In the genomic region with DNA sequence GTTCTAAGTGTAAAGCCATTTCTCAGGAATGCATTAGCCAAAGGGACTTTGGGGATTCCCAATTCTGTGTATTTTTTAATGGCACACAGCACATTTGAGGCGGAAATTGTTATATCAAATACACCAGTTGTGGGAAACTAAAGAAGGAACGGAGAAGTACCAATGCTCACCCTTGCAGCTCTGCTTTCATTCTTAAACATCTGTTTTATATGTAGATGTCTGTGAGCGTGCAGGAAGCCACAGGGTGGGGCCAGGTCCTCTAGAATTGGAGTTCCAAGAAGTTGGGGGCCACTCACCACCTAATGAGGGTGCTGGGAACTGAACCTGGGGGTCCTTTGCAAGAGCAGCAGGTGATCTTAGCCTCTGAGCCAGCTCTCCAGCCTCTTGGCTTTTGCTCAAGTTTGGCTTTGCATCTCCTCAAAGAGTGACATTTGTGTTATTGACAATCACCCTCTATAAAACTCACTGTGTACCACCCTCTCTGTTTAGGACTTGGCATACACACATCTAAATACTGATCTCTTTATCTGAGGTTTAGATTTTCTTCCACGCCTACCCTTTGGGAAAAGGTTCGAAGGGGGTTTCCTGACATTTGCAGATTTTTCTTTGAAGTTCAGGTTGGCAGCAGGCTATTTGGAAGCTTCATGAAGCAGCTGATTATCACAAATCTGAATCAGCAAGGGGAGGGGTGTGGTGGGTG, we compare ENCODE assay signal across 29 mouse cellular contexts. TPM values are rescaled to one million over a fixed set of nuclear protein-coding genes. Genes with fewer than 3 reads are reported as not detected.
DNase-seq lines count a peak whose midpoint lies in the region; ATAC-seq and TF ChIP-seq lines count a peak whose summit lies in the region.
"Had no signal": no experiment of that assay in that cellular context is flagged by ENCODE, and none has a peak within 500 bp of the region (broad histone marks: within the 10 kb centered on the region; RNA-seq: fewer than 3 reads in every experiment).

No protein-coding gene starts in this region.

- peaks cover 1% of the 10 kb centered on the region; the same call in 1 of the 2 replicates for H3K9me3 ChIP-seq in forebrain, postnatal 0 days (ENCODE audit: low read length)
- H3K9me3 ChIP-seq in forebrain, embryonic 12.5 days = no peaks in the 10 kb centered on the region
- 0 out of 2 replicates have a peak, but pooled peaks cover 1% of the 10 kb centered on the region for H3K9me3 ChIP-seq in midbrain, embryonic 13.5 days
- H3K9me3 ChIP-seq: hindbrain, embryonic 10.5 days; kidney, embryonic 15.5 days; liver, embryonic 12.5 days had no signal

- no peaks in the 10 kb centered on the region for H3K27me3 ChIP-seq in forebrain, postnatal 0 days (ENCODE audit: insufficient read depth, low read length)
- H3K27me3 ChIP-seq in forebrain, embryonic 12.5 days = no peaks in the 10 kb centered on the region
- no peaks in the 10 kb centered on the region for H3K27me3 ChIP-seq in midbrain, embryonic 13.5 days
- H3K27me3 ChIP-seq: CH12.LX; kidney, embryonic 15.5 days; liver, embryonic 12.5 days; neural tube, embryonic 13.5 days; Patski had no signal

- H3K4me1 ChIP-seq in forebrain, postnatal 0 days (ENCODE audit: insufficient read depth) = peaks cover 4% of the 10 kb centered on the region; the same call in 1 of the 2 replicates
- H3K4me1 ChIP-seq in forebrain, embryonic 12.5 days = no peaks in the 10 kb centered on the region
- no peaks in the 10 kb centered on the region for H3K4me1 ChIP-seq in midbrain, embryonic 13.5 days (replicated peaks)
- H3K4me1 ChIP-seq: hindbrain, embryonic 10.5 days; kidney, embryonic 15.5 days; liver, embryonic 12.5 days; neural tube, embryonic 13.5 days had no signal

- no peak for TF ChIP-seq CTCF in forebrain, postnatal 0 days (IDR thresholded peaks at IDR 0.05; ENCODE audit: low read depth)

- peak; percentile 14; the same call in 1 of the 2 replicates for ATAC-seq in forebrain, postnatal 0 days
- ATAC-seq in forebrain, embryonic 12.5 days (ENCODE audit: low FRiP score) = no peak
- ATAC-seq in midbrain, embryonic 13.5 days = no peak
- ATAC-seq: forebrain, embryonic 16.5 days; hindbrain, postnatal 0 days; liver, embryonic 12.5 days; liver, postnatal 0 days; Patski had no signal

- H3K9ac ChIP-seq in forebrain, postnatal 0 days = no peak overlapping the region
- no peak overlapping the region for H3K9ac ChIP-seq in forebrain, embryonic 12.5 days
- no peak overlapping the region for H3K9ac ChIP-seq in midbrain, embryonic 13.5 days (replicated peaks)
- H3K9ac ChIP-seq: kidney, embryonic 15.5 days; liver, embryonic 12.5 days; liver, postnatal 0 days; neural tube, embryonic 13.5 days had no signal

- 66% methylated on average over 5 of the region's 5 CpGs for WGBS in forebrain, postnatal 0 days
- WGBS in forebrain, embryonic 12.5 days = 77% methylated on average over 5 of the region's 5 CpGs
- 81% methylated on average over 5 of the region's 5 CpGs for WGBS in midbrain, embryonic 13.5 days

- H3K36me3 ChIP-seq in forebrain, postnatal 0 days (ENCODE audit: insufficient read depth) = no peaks in the 10 kb centered on the region
- H3K36me3 ChIP-seq in forebrain, embryonic 12.5 days (replicated peaks) = no peaks in the 10 kb centered on the region
- no peaks in the 10 kb centered on the region for H3K36me3 ChIP-seq in midbrain, embryonic 13.5 days
- H3K36me3 ChIP-seq: hindbrain, embryonic 10.5 days; kidney, embryonic 15.5 days; liver, embryonic 12.5 days; neural tube, embryonic 13.5 days had no signal

- no peak overlapping the region for H3K4me2 ChIP-seq in forebrain, postnatal 0 days (ENCODE audit: low read depth)
- H3K4me2 ChIP-seq in forebrain, embryonic 12.5 days = no peak overlapping the region
- H3K4me2 ChIP-seq in midbrain, embryonic 13.5 days (replicated peaks) = no peak overlapping the region
- H3K4me2 ChIP-seq: kidney, embryonic 15.5 days; liver, embryonic 12.5 days; midbrain, embryonic 11.5 days; neural tube, embryonic 13.5 days had no signal

- peak overlapping the region; percentile 77 for H3K27ac ChIP-seq in forebrain, postnatal 0 days (ENCODE audit: low read depth, low read length)
- H3K27ac ChIP-seq in forebrain, embryonic 12.5 days = no peak overlapping the region
- no peak overlapping the region for H3K27ac ChIP-seq in midbrain, embryonic 13.5 days
- H3K27ac ChIP-seq: hindbrain, embryonic 10.5 days; hindbrain, postnatal 0 days; kidney, embryonic 15.5 days; liver, embryonic 12.5 days; neural tube, embryonic 13.5 days had no signal

- H3K4me3 ChIP-seq in forebrain, postnatal 0 days (ENCODE audit: low read depth, low read length) = no peak overlapping the region
- no peak overlapping the region for H3K4me3 ChIP-seq in forebrain, embryonic 12.5 days (replicated peaks)
- H3K4me3 ChIP-seq in midbrain, embryonic 13.5 days (replicated peaks) = no peak overlapping the region
- H3K4me3 ChIP-seq: hindbrain, embryonic 10.5 days; kidney, embryonic 15.5 days; liver, embryonic 12.5 days; myocyte; neural tube, embryonic 13.5 days had no signal

- DNase-seq in forebrain, postnatal 0 days = no peak
- peak; percentile 12 for DNase-seq in thymus, postnatal 4 days
- DNase-seq in thymus, postnatal 14 days = no peak
- peak; percentile 67 for DNase-seq in ZHBTc4 (ENCODE audit: low read depth, low spot score)
- no peak for DNase-seq in layer of hippocampus, adult 9-10 months (ENCODE audit: low spot score)
- DNase-seq in urinary bladder, adult 18-20 months (ENCODE audit: low spot score in 2 of 2) = no peak
- DNase-seq: adrenal gland, adult 2 months; adrenal gland, postnatal 36 days; cerebellum, adult 2 months; cerebellum, postnatal 14 days; heart, postnatal 14 days; kidney, adult 18-20 months; kidney, postnatal 25 days; liver, postnatal 0 days; lung, postnatal 36 days had no signal

RNA-seq across cellular contexts. Expression of gene Ccdc3, which starts 33.9 kb away (rescaled TPM):
- total RNA-seq in forebrain, postnatal 0 days (2014; rRNA removed) = 9.2 and 9.9 TPM in 2 replicates
- polyA plus RNA-seq in forebrain, postnatal 0 days (2015; fragmentation: Nextera tagmentation; extraction: Ambion mirVana) = 2.9 and 4.7 TPM in 2 replicates
- polyA plus RNA-seq in forebrain, embryonic 12.5 days (2016; fragmentation: Nextera tagmentation; extraction: Ambion mirVana) = 2.9 and 4.0 TPM in 2 replicates
- 3.1 and 8.6 TPM in 2 replicates for polyA plus RNA-seq in midbrain, embryonic 13.5 days (2015; fragmentation: Nextera tagmentation; extraction: Ambion mirVana)
- total RNA-seq: CH12.LX; megakaryocyte, adult 5-6 weeks; MEL had no signal

Comparison
In these comparisons a context has a peak if more than half of its experiments do, and no peak if none do; other contexts are left out.
1. DNase-seq: peak in thymus, postnatal 4 days (single experiment) and ZHBTc4 (single experiment); none in forebrain, postnatal 0 days (single experiment), thymus, postnatal 14 days (single experiment), layer of hippocampus, adult 9-10 months (single experiment) and urinary bladder, adult 18-20 months (0 of 2).